Mouse (Mus musculus) small intestine, adult 2 months (tissue): ENCODE data around the gene Ugt1a9.

Source experiments
- CTCF ChIP-seq: fragments of 200-500 bp; IDR thresholded peaks from 2 replicates; pipeline ENCODE4 v1.5.1; 2012; ENCODE audit warnings: low read depth, mild to moderate bottlenecking, control low read depth, inconsistent platforms, low read length, moderate library complexity, mixed read lengths; ENCODE audit not compliant: insufficient replicate concordance, insufficient read length; ENCODE audit errors: extremely low read depth
- POLR2A ChIP-seq: fragments of 200-500 bp; IDR thresholded peaks from 2 replicates; pipeline ENCODE4 v1.6.1; 2012; ENCODE audit warnings: low read depth, mild to moderate bottlenecking, control low read depth, inconsistent platforms, low read length, moderate library complexity

GRCm38 (mm10) chr1:88192136-88192535 is 121.5 kb downstream of the Ugt1a9 start:
- no peak for TF ChIP-seq CTCF
- no peak for TF ChIP-seq POLR2A
